Mouse (Mus musculus) forebrain, embryonic 15.5 days (tissue): ENCODE measurements around the gene Slc35c1. TPM values are rescaled to one million over a fixed set of nuclear protein-coding genes. Genes with fewer than 3 reads are reported as not detected.

Experiments used
- ATAC-seq: fragments of 200-750 bp; cut with Nextera tagmentation; replicated peaks from 2 replicates; pipeline ENCODE4 v1.8.0; 2017; ENCODE audit warnings: mild to moderate bottlenecking, moderate TSS enrichment, moderate library complexity
- H3K27ac ChIP-seq: fragments of 300-500 bp; sonication (generic); replicated peaks from 2 replicates; pipeline ENCODE4 v1.5.1; 2015; ENCODE audit warnings: mild to moderate bottlenecking, inconsistent platforms
- H3K27me3 ChIP-seq: fragments of 300-500 bp; sonication (generic); 2 replicates; pipeline ENCODE4 v1.6.1; 2015; ENCODE audit warnings: inconsistent platforms
- H3K36me3 ChIP-seq: fragments of 300-500 bp; sonication (generic); 2 replicates; pipeline ENCODE4 v1.6.1; 2015; ENCODE audit warnings: mild to moderate bottlenecking, inconsistent platforms
- H3K4me1 ChIP-seq: fragments of 300-500 bp; sonication (generic); 2 replicates; pipeline ENCODE4 v1.6.1; 2015; ENCODE audit warnings: inconsistent platforms
- H3K4me2 ChIP-seq: fragments of 300-500 bp; sonication (generic); replicated peaks from 2 replicates; pipeline ENCODE4 v1.6.1; 2015; ENCODE audit warnings: mild to moderate bottlenecking, inconsistent platforms
- H3K4me3 ChIP-seq: fragments of 300-500 bp; sonication (generic); 2 replicates; pipeline ENCODE4 v1.5.1; 2015; ENCODE audit warnings: mild to moderate bottlenecking, inconsistent platforms
- H3K9ac ChIP-seq: fragments of 300-500 bp; sonication (generic); replicated peaks from 2 replicates; pipeline ENCODE4 v1.6.1; 2015; ENCODE audit warnings: mild to moderate bottlenecking, inconsistent platforms
- H3K9me3 ChIP-seq: fragments of 300-500 bp; sonication (generic); 2 replicates; pipeline ENCODE4 v1.6.1; 2016; ENCODE audit warnings: inconsistent platforms
- WGBS: fragments of 180-500 bp; shearing (Covaris S2); methylation state at CpG from one replicate; pipeline ENCODE4 v1.1.7; 2015; ENCODE audit warnings: mixed read lengths; 5-methylcytosine and 5-hydroxymethylcytosine counted together
- polyA plus RNA-seq: library from polyadenylated mRNA; unstranded; fragments of >200 nt; fragmentation: Nextera tagmentation; extraction: Ambion mirVana; gene quantifications from 2 replicates; pipeline ENCODE4 v1.2.1, GENCODE M21; 2015

Gene Slc35c1
- polyA plus RNA-seq, 1 experiment from 2014 or later, result 10.9 TPM

DNA sequence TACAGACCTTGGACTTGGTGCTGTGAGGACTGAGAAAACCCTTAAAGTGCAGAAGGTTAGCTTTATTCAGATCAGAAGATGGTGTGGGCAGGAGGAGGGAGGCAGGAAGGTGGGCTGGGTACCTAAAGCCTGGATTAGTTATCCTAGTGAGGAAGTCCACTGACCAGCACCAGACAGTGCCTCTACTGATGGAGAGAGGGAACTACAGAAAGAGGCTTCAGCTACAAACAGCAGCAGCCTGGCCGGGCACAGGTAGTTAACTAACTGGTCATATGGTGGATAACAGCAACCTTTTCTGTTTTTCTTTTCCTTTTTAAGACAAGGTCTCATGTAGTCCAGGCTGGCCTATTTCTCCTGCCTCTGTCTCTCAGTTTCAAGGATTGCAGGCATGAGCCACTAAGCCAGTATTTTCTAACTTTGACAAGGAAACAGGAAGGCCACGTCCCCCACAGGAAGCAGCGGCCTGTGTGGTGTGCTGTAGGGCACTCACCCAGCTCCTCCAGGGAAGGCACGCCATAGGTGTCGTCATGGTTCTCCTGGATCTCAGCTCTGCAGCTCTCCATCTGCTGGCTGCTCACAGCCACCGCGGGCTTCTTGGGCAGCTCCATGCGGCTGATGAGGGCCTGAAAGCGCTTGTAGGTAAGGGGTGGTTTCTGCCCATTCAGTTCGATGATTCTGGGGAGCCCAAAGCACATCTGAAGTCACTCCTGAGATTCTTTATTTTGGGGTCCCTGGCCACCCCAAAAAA is 37.8 kb downstream of the Slc35c1 start:
- Histone ChIP-seq H3K4me3 (no peak overlapping the region), H3K27ac (no peak overlapping the region), H3K27me3 (no peaks in the 10 kb centered on the region), H3K9ac (no peak overlapping the region), H3K36me3 (peaks cover 52% of the 10 kb centered on the region), H3K9me3 (no peaks in the 10 kb centered on the region), H3K4me2 (no peak overlapping the region), H3K4me1 (peaks cover 43% of the 10 kb centered on the region)
- WGBS, result 76% methylated on average over 10 of the region's 10 CpGs
- ATAC-seq, result no peak

DNA sequence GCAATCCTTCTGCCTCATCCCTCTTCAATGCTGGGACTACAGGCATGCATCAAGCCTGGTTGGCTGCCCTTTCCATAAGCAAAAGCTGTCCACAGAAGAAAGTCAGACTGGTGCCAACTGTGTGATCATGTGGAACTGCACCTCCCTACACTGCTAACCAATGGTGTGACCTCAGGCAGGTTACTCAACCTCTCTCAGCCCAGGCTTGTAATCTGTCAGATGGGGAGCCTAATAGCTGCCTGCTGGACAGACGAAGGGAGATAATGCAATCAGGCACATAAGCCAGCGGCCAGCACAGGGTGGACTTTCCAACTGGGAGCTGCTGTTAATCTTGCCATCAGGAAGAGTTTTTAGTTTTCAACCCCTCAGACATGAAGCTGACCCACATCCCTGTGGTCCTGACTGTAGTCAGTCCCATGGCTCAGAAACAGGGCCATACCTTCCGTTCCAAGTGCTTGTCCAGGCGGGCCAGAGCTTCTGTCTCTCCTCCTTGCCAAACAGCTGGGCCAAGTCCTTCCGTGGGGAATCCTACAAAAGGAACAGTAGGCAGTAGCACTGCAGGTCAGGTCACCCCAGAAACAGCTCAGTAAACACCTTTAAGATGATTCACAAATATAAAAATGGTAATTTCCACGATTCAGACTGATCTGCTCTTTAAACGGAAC is 38.5 kb downstream of the Slc35c1 start:
- H3K9me3 ChIP-seq, result no peaks in the 10 kb centered on the region
- peaks cover 36% of the 10 kb centered on the region for H3K4me1 ChIP-seq
- no peak overlapping the region for H3K4me3 ChIP-seq
- no peaks in the 10 kb centered on the region for H3K27me3 ChIP-seq
- ATAC-seq, result no peak
- 96% methylated on average over 7 of the region's 7 CpGs for WGBS
- no peak overlapping the region for H3K4me2 ChIP-seq
- no peak overlapping the region for H3K27ac ChIP-seq
- H3K36me3 ChIP-seq, result peaks cover 58% of the 10 kb centered on the region
- H3K9ac ChIP-seq, result no peak overlapping the region

DNA sequence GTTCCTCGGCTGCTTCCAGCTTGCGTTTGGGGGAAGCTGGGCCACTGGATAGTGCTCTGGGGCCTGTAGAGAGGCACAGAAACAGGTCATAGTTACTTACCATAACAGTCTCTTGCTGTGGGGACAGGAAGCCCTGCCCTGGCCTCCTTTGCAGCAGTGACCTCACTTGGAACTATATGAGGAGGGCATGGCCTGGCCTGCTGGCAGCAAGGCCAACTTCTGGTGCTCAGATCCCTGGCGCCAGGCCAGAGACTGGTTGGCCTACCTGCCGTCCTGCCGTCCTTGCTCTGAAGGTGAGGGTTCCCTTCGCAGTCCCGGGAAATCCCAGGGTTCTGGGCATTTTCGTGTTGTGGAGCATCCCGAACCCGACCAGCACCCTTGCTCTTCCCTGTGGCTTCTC is 48.6 kb downstream of the Slc35c1 start:
- Histone ChIP-seq H3K27ac (no peak overlapping the region), H3K36me3 (peaks cover 94% of the 10 kb centered on the region), H3K4me3 (no peak overlapping the region), H3K9ac (no peak overlapping the region), H3K4me1 (no peaks in the 10 kb centered on the region), H3K4me2 (no peak overlapping the region), H3K9me3 (no peaks in the 10 kb centered on the region), H3K27me3 (no peaks in the 10 kb centered on the region)
- 92% methylated on average over 10 of the region's 10 CpGs for WGBS
- no peak for ATAC-seq

DNA sequence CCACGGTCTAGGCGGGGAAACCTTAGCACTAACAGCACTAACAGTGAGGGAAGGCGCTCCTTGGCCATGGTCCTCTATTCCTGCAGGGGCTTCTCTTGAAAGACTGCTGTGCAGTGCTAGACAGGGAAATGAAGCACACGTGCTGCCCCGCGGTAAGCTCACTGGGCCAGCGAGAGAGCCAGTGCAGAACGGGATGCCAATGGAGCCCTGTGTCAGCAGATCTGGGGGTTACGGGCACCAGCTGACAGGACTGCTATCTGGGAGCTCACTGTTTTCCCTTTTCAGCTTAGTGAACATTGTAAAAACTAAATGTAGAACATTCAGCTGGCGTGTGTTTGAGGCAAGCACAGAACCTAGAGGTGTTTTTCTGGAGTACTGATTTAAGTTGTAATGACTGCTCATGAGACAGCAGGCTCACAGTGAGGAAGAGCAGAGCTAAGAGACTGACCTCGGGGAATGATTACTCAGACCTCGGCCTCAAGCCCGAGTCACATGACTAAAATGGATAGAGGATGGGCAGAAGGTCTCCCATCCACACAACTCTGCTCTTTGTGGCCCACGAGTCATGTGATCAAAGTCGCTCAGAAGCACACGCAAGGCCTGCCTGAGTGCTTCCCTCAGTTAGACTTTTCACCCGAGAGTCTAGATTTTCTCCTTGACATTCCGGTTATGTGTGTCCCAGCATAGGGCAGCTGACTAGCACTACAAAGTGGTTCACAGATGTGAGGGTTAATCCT is 51.9 kb downstream of the Slc35c1 start:
- H3K36me3 ChIP-seq, result peaks cover 79% of the 10 kb centered on the region
- no peak overlapping the region for H3K4me2 ChIP-seq
- no peak overlapping the region for H3K4me3 ChIP-seq
- no peak for ATAC-seq
- H3K9ac ChIP-seq, result no peak overlapping the region
- no peaks in the 10 kb centered on the region for H3K9me3 ChIP-seq
- no peaks in the 10 kb centered on the region for H3K4me1 ChIP-seq
- no peaks in the 10 kb centered on the region for H3K27me3 ChIP-seq
- WGBS, result 93% methylated on average over 18 of the region's 18 CpGs
- H3K27ac ChIP-seq, result no peak overlapping the region

DNA sequence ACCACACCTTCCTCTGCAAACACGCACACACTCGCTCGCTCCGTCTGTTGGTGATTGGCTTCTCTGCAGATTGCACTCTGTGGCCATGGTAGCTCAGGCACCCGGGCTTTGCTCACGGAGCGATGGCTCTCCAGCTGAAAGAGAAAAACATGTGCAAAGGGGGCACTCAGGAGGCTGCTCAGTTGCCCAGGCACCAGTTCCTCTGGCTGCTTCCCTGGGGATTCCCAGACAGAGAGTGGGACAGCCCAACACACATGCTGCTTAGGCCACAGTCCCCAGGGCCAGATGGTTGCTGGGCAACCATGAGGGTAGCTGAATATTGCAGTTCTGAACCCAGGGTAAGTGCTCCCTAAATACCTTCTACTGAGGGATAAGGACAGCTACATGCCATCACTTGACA is 54.7 kb downstream of the Slc35c1 start:
- Histone ChIP-seq H3K4me3 (no peak overlapping the region), H3K4me1 (peaks cover 4% of the 10 kb centered on the region; the same call in 1 of the 2 replicates), H3K9me3 (no peaks in the 10 kb centered on the region), H3K36me3 (peaks cover 51% of the 10 kb centered on the region), H3K27me3 (no peaks in the 10 kb centered on the region), H3K27ac (no peak overlapping the region), H3K9ac (no peak overlapping the region), H3K4me2 (no peak overlapping the region)
- 93% methylated on average over 7 of the region's 7 CpGs for WGBS
- ATAC-seq, result no peak

DNA sequence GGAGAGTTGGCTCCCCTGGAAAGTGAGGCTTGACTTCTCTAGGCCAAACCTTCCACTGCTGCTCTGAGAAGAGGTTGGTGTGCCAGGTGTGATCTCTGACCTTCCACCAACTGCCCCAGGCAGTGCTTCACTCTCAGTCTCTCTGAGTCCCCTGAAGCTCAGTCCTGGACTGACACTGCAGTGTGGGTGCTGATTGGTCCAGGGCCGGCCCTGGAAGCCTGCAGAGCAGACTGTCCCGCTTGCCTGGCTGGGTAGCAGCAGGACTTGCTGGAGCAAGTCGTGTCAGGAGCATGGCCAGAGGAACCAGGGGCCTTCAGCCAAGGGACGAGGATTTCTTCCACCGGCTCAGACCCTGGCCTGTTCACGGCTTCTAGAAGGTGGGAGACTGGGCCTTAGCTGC is 55.6 kb downstream of the Slc35c1 start:
- H3K36me3 ChIP-seq, result peaks cover 41% of the 10 kb centered on the region

DNA sequence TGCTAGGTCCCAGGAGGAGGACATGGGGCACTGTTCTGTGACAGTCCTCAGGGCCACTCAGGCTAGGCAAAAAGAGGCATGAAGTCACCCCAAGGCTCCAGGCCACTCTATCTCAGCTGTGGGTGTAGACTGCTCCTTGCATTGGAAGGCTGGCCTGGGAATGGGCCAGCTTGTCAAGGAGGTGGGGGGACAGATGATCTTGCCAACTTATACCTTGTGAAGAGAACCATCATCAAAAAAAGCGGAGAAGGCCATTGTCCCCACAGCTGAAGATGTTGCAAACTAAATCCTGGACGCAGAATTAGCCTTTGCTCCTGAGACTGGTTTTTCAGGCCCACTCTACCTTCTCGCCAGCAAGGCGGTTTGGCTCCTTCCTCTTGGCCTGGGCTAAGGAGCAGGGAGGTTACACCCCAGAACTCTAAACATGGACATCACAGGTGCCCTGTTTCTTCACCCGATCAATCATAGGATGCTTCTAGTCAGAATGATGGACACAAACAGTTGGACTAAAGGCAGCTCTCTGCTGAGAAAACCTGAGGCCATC is 56.5 kb downstream of the Slc35c1 start:
- H3K9me3 ChIP-seq, result no peaks in the 10 kb centered on the region
- peaks cover 32% of the 10 kb centered on the region for H3K36me3 ChIP-seq
- no peaks in the 10 kb centered on the region for H3K27me3 ChIP-seq
- H3K4me3 ChIP-seq, result no peak overlapping the region
- H3K9ac ChIP-seq, result no peak overlapping the region
- WGBS, result 95% methylated on average over 5 of the region's 5 CpGs
- no peak overlapping the region for H3K4me2 ChIP-seq
- no peak overlapping the region for H3K27ac ChIP-seq
- H3K4me1 ChIP-seq, result peaks cover 18% of the 10 kb centered on the region
- no peak for ATAC-seq

More for the DNA sequence above, 55.6 kb downstream of the Slc35c1 start:
- H3K9me3 ChIP-seq, result no peaks in the 10 kb centered on the region
- 86% methylated on average over 6 of the region's 6 CpGs for WGBS
- H3K27me3 ChIP-seq, result no peaks in the 10 kb centered on the region
- H3K4me2 ChIP-seq, result no peak overlapping the region
- no peak overlapping the region for H3K27ac ChIP-seq
- H3K4me3 ChIP-seq, result no peak overlapping the region
- no peak overlapping the region for H3K9ac ChIP-seq
- no peak for ATAC-seq
- peaks cover 9% of the 10 kb centered on the region for H3K4me1 ChIP-seq

Other genes with a start within 250 kb of the Slc35c1 start
- gene Pex16, start 85.9 kb downstream of the Slc35c1 start, polyA plus RNA-seq, result 36.8 and 41.2 TPM in 2 replicates
- gene Large2, start 85.7 kb downstream of the Slc35c1 start, polyA plus RNA-seq, result 1.5 and 2.6 TPM in 2 replicates
- 6.8 and 10.6 TPM in 2 replicates for gene 1700029I15Rik, start 78.0 kb downstream of the Slc35c1 start, polyA plus RNA-seq
- 119 and 120 TPM in 2 replicates for gene Mapk8ip1, start 59.3 kb downstream of the Slc35c1 start, polyA plus RNA-seq
- 37.0 and 37.2 TPM in 2 replicates for gene Cry2, start 26.5 kb downstream of the Slc35c1 start, polyA plus RNA-seq
- gene Chst1, start 139.2 kb upstream of the Slc35c1 start, polyA plus RNA-seq, result 25.4 and 27.1 TPM in 2 replicates